Mouse (Mus musculus) G1E-ER4 (cell line): ENCODE measurements around the gene Fam43a. TPM values are rescaled to one million over a fixed set of nuclear protein-coding genes. Genes with fewer than 3 reads are reported as not detected.

ENCODE experiments used
- GATA1 ChIP-seq: IDR thresholded peaks from one replicate; pipeline ENCODE4 v1.8.0; 2012; ENCODE audit warnings: low read length, inconsistent platforms
- polyA plus RNA-seq: library from polyadenylated mRNA; stranded (reverse); fragments of >175 nt; gene quantifications from 2 replicates; pipeline ENCODE4 v1.2.3, GENCODE M21; 2012

The Fam43a gene
- polyA plus RNA-seq, 1 experiment, result not detected

DNA sequence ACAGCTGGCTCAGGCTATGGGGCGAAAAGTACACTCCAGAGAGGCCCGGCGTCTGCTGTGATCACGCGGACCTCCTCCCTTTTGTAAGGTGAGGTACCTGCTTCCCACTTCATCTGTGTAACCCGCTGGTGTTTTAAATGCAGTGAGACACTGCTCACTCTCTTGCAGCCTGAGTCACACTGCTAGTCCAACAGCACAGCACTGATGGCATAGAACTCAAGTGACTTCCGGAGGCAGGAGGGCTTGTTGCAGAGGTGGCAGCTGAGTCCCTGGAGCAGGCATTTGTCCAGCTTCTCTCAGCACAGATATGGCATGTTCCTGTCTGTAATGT lies 5.2 kb downstream of the Fam43a start:
- TF ChIP-seq GATA1, result no peak

- no peak for TF ChIP-seq GATA1
These were observed 6.0 kb downstream of the Fam43a start for GRCm38 (mm10) chr16:30605528-30605927.

GRCm38 (mm10) chr16:30607868-30608267 lies 8.3 kb downstream of the Fam43a start:
- TF ChIP-seq GATA1, result no peak

GRCm38 (mm10) chr16:30611331-30611730 lies 11.8 kb downstream of the Fam43a start:
- TF ChIP-seq GATA1, result no peak

- no peak for TF ChIP-seq GATA1
These were observed 13.6 kb downstream of the Fam43a start for GRCm38 (mm10) chr16:30613122-30613521.

- TF ChIP-seq GATA1, result no peak
These were observed 14.6 kb downstream of the Fam43a start for GRCm38 (mm10) chr16:30614122-30614521.

DNA sequence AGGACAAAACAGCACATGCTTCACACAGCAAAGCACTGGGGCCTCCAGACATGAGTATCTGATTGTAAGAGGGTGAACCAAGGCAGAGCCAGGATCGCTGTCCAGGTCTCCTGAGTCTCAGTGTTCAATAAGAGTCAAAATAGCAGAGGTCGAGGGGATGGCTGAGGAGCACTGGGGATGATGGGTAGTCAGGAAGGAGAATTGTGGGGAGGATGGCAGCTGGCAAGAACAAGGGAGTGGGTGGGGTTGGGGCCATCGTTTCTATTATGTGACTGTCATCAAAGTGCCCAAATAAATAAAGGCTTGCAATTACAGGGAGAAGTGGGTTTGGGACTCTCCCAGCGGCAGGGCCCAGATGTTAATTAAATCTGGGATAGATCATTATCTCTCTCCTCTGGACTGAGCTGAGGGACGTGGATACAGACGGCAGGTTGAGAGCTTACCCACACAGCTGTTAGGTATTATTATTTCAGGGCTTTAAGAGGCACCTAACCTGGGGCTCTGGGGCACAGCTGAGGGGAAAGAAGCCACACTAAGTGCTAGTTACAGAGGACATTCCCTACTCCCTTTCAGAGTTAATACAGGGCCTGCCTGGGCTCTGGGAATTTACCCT lies 15.3 kb downstream of the Fam43a start:
- TF ChIP-seq GATA1, result no peak

GRCm38 (mm10) chr16:30616281-30616680 lies 16.8 kb downstream of the Fam43a start:
- TF ChIP-seq GATA1, result no peak

DNA sequence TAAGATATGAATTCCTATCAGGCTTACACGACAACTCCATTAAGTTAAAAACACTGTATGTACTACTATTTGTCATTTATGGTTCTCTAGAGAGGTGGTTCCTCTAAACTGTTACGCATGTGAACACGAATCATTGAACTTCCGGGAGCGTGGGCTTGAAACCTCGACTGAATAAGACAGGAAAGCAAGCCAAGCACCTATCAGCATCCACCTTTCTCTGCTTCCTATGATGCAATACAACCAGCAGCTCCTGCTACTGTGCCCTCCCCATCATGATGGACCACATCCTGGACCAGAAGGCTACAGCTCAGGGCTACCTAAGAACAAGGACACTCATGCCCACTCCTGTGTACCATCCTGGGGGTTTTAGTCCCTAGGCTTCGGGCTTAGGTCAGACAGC lies 24.1 kb downstream of the Fam43a start:
- TF ChIP-seq GATA1, result no peak

DNA sequence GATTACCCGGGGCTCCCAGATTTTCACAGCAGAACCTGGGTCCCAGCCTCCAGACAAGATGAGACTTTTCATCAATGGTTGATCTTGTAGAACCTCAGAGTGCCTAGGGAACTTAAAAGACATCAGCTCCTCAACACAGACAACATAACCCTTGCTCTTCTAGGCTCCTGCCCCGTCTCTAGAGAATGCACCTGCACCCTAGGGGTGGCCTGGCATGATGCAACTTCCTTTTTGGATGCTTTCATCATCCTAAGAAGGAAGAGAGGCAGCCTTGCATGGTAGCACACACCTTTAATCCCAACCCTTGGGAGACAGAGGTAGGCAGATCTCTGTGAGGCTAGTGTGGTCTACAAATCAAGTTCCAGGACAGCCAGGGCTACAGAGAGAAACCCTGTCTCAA lies 25.1 kb downstream of the Fam43a start:
- TF ChIP-seq GATA1, result no peak

DNA sequence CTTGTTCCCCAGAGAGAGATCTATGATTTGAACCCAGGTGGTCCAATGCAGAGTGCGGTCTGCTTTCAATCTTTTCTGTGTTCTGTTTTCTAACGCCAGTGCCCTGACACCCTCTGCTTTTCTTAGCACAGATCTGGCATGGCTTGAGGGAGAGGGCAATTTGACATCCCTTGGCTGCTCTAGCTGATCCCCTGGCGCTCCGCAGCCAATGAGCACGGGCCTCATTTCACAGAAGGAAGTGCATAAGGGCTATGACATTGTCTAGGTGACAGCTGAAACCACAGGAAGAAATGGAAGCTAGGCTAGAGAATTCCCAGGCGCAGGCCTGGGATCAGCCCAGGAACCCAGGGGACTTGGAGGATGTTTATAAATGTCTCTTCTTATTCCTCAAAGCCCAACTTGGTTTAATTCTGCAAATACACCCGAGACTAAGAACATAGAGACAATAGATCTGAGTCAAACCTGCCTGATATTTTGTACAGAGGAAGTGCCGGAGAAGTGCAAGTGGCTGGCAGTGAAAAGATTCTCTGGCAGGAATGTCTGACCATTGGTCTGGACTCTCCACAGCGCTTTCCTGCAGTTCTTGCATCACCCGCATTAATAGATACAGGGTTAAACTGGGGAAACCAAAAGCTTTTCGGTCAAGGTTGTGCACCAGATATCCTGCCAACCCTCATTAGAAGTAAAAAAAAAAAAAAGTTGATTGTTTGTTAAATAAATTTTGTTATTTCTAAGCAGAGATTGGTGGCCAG lies 28.2 kb downstream of the Fam43a start:
- TF ChIP-seq GATA1, result no peak

GRCm38 (mm10) chr16:30628401-30628800 lies 28.9 kb downstream of the Fam43a start:
- no peak for TF ChIP-seq GATA1

- TF ChIP-seq GATA1, result no peak
These were observed 30.0 kb downstream of the Fam43a start for GRCm38 (mm10) chr16:30629509-30629908.

DNA sequence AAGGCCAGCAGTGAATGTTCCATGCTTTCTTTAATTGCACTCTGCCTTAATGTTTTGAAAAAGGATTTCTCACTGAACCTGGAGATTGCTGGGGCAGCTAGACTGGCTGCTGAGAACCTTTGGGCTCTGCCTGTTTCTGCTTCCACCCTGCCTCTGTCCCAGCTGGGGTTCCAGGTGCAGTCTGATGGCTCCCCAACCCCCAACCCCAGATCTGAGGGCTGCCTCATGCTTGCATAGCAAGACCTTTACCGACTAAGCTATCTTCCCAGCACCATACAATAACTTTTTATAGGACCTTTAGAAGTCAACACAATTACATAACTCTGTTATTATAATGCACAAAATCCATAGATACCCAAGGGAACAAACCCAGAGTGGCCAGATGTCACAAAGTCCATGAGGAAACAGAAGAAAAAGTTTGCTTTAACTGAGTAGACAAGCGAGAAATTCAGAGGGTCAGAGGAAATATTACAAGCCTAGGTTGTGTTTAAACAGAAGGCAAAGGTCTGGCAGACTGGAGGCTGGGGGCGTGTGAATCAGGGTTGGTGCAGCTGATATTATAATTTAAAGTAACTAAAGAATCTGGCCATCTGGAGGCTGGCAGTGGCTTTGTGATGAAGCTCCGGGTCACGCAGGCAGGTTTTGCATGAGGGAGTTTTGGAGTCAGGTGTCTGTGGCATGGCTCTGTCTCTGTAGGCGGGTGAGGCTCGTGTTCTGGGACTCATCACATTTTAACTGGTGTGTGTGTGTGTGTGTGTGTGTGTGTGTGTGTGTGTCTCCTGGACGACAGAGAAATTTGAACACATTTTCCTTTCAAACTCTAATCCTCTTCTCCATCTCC lies 34.6 kb downstream of the Fam43a start:
- no peak for TF ChIP-seq GATA1

GRCm38 (mm10) chr16:30638586-30638985 lies 39.1 kb downstream of the Fam43a start:
- TF ChIP-seq GATA1, result no peak

GRCm38 (mm10) chr16:30640591-30640990 lies 41.1 kb downstream of the Fam43a start:
- no peak for TF ChIP-seq GATA1
